Mouse (Mus musculus): Measurements from ENCODE around the gene Tsc22d1. TPM values are rescaled to one million over a fixed set of nuclear protein-coding genes. Genes with fewer than 3 reads are reported as not detected.

Tsc22d1 gene
- total RNA-seq (2014; fragmentation: Nextera tagmentation), result 75.8 and 78.0 TPM in 2 replicates
- total RNA-seq (2017), result 104 and 116 TPM in 2 replicates

DNA sequence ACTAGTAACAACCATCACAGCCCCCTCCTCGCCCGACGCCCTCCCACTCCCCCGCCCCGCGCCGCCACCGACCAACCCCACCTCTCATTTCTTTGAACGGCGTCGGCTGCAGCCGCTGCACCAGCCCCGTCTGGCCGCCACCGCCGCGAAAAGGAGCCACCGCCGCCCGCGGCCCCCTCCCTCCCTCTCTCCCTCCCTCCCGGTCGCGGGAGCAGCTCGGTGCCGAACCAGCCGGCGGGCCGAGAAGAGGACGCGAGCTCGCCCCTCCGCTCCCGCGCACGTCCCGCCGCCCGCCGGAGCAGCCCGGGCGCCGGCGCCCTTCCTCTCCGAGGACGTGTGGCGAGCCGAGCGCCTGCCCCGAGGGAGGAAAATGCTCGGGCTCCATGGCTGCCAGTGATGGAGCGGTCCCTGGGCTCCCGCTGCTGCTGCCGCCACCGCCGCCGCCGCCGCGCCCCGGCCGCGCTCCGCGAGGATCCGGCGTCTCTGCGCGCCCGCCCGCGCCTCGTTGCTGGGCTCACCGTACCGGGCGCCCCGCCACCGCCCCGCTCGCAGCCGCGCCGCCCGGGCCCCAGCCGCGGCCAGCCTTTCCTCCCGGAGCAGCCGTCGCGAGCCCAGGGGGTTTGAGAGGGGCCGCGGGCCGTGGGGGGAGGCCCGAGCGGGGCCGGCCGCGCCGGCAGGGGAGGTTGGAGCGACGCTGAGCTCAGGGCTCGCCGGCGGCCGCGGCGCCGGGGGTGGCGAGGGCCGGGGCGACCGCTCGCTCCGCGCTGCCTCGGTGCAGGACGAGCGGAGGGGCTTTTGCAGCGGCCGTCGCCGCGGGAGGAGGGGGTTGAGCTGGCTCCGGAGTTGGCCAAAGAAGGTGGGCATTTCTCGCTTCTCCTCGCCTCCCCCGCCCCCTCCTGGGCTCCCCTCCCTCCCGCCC, at the start of gene Tsc22d1:
Tsc22d1 (plus strand) TSS at position 100 of the 919 bp plus-strand sequence.
- no peak for ATAC-seq (replicated peaks; ENCODE audit: low FRiP score, low TSS enrichment, poor library complexity, severe bottlenecking)

DNA sequence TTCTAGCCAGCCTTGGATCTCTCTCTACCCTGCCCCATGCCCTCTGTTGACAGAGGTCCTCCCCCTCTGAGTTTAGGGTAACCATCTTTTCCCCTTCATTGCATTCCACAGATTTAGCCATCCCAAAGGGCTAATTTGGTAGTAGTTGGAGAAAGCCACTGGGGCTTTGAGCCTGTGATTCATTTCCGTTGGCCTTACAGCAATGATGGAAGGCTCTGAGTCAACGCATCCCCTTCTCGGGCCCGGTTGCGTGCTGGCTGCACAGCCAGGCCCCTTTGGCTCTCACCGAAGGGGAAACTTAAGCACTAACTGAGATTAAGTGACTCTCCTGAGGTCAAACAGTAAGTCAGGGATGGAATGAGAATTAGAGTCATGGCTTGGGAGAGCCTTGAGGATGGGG, 41.1 kb upstream of the Tsc22d1 start:
- ATAC-seq (replicated peaks; ENCODE audit: low FRiP score, low TSS enrichment, poor library complexity, severe bottlenecking), result no peak

DNA sequence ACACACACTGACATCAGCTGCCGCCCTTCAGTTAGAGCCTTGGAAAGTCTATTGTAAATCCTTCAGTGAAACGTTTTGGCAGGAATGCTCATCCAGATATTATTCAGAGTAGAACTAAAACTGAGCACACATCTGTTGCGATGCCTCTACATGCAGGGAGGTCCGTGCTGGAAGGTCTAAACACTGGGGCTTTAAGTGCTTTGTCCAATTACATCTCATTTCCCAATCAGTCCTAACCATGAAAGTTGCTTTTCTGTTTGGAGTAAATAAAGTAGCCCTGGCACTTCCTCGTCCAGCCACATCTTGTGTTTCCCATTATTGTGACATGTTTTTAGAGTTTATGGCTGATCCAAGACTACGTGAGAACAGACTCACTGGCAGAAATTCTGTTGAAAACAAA, 40.2 kb upstream of the Tsc22d1 start:
- no peak for ATAC-seq (replicated peaks; ENCODE audit: low FRiP score, low TSS enrichment, poor library complexity, severe bottlenecking)

DNA sequence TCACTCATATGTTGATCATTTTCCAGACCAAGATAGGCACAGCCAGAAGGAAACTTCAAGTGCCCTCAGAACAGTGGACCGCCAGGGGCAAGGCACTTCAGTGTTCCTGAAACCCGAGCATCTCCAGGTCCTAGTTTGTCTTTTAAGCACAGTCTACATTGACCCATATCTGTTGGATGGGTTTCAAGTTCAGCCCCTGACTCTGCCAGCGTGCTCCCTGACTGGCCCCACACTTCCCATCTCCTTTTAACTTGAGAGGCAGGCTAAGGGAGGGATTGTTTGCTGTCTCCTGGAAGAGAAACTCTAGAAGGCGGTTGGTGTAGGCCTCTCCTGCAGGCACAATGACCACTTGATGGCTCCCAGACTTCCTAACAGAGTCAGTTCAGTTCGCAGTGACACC, 38.2 kb upstream of the Tsc22d1 start:
- no peak for ATAC-seq (replicated peaks; ENCODE audit: low FRiP score, low TSS enrichment, poor library complexity, severe bottlenecking)

DNA sequence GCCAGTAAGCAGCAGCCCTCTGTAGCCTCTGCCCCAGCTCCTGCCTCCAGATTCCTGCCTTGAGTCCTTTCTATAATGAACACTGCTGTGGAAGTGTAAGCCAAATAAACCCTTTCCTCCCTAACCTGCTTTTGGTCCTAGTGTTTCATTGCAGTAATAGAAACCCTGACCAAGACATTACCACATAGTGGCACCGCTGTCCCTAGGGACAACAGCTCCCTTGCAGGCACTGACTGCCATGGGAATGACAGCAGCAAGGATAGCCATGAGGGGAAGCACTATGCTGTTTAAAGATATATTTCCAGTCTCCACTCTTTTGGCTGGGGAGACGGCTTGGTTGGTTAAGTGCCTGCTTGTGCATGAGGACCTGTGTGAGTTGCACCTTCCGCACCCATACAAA, 35.4 kb upstream of the Tsc22d1 start:
- ATAC-seq (replicated peaks; ENCODE audit: low FRiP score, low TSS enrichment, poor library complexity, severe bottlenecking), result no peak

DNA sequence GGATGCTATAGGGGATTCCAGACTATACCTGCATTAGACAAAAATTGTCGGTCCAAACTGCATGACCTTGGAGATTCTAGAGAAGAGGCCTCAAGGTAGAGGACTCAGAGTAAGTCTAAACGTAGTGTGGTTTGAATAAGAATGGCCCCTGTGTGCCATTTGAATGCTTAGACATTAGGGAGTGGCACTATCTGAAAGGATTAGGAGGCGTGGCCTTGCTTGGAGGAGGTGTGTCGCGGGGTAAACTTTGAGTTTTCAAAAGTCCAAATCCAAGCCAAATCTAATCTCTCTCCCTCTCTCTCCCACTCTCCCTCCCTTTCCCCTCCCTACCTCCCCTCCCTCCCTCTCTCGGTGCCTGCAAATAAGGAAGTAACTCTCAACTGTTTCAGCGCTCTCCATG, 26.7 kb upstream of the Tsc22d1 start:
- no peak for ATAC-seq (replicated peaks; ENCODE audit: low FRiP score, low TSS enrichment, poor library complexity, severe bottlenecking)

DNA sequence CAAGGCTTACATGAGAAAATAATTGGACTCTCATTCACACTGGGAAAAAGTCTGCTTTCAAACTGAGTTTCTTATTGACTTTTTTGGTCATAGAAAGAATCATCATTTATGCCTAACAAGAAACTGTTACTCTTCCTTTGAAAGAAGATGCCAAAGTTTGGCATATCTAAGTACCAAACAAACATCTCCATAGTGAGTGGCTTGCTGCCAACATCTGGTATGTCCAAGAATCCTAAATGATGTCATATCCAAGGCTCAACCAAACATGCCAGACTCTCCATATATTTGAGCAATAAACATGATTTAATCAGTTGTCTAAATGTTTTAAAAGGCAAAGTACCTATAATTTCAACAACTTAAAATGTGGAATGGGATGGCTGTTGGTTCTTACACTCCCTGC, 16.5 kb upstream of the Tsc22d1 start:
- no peak for ATAC-seq (replicated peaks; ENCODE audit: low FRiP score, low TSS enrichment, poor library complexity, severe bottlenecking)

DNA sequence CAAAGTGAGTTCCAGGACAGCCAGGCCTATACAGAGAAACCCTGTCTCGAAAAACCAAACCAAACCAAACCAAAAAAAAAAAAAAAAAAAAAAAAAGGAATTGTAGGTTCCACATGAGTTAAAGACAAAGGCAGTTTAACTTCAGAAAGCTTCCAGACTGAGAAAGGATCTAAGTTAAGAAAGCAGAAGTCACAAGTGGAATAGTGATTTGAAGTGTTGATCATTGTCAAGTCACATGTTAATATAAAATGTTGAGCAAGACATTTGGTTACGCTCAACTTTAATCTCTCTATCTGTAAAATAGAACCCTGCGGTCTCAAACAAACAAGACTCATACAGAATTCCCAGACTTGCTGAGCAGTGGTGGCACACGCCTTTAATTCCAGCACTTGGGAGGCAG, 12.2 kb upstream of the Tsc22d1 start:
- no peak for ATAC-seq (replicated peaks; ENCODE audit: low FRiP score, low TSS enrichment, poor library complexity, severe bottlenecking)

DNA sequence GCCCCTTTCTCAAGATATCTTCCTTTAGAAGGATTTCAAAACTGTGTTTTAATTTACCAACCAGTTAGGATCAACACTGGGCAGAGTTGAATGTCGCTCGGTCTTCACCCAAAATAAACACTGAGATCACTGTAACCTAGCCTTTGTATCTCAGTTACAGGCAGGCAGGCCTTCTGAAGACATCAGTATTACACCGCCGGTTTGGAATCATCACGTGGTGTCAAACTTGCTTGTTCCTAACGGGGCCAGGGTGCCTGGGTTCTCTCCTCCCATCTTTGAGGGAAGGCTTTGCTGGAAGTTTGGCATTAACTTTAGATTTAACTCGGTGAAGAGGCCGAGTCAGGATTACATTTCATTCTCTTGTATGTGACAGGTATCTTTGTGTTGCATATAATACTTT, 5.7 kb upstream of the Tsc22d1 start:
- no peak for ATAC-seq (replicated peaks; ENCODE audit: low FRiP score, low TSS enrichment, poor library complexity, severe bottlenecking)

DNA sequence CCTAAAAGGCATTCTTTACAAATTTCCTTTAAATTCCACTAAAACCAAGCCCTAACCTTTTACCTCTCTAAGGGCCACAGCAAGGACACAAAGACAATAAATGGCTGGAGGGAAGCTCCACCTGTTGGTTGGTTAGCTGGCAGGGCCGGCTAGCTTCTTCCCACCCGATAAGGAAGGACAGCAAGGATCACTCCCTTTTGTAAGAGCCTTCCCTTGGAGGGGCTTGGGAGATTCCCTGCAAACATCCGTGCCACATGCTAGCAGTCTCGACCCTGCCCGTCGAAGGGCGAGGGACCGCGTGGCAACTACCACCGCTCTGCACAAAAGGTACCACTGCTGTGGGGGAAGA, 1.0 kb upstream of the Tsc22d1 start:
- peak; percentile 25; the same call in 1 of the 2 replicates for ATAC-seq (replicated peaks; ENCODE audit: low FRiP score, low TSS enrichment, poor library complexity, severe bottlenecking)

DNA sequence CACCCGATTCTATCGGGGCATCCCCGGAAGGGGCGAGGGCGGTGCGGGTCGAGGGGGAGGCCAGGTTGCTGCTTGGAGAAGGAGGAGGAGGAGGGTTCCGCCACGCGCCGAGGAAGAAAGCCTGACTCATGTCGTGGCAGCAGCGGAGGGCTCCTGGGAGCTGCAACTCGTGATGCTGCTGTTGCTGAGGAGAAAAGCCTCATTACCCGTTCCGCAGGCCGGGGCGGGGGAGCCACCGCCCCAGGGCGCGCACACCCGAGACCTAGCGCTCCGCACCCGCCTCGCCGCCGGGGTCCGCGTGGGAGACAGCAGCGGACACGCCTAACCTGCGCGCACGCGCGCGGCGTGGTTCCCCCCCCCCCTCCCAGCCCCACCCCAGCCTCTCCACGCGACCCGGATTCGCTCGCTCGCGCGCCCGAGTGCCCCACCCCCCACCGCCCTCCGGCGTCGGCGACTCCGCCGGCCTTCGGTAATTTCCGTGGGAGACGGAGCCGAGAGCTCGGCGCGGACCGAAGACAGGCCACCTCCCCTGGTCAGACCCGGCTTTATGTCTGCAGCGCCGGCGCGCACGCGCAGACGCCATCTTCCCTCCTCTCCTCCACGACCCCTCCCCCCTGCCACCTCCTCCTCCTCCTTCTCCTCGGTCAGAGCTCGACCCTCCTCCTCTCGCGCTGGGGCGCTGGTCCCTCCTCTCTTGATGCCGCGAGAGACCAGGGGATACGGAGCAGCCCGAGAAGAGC, 469 bp upstream of the Tsc22d1 start:
- ATAC-seq (replicated peaks; ENCODE audit: low FRiP score, low TSS enrichment, poor library complexity, severe bottlenecking), result peak; percentile 70

DNA sequence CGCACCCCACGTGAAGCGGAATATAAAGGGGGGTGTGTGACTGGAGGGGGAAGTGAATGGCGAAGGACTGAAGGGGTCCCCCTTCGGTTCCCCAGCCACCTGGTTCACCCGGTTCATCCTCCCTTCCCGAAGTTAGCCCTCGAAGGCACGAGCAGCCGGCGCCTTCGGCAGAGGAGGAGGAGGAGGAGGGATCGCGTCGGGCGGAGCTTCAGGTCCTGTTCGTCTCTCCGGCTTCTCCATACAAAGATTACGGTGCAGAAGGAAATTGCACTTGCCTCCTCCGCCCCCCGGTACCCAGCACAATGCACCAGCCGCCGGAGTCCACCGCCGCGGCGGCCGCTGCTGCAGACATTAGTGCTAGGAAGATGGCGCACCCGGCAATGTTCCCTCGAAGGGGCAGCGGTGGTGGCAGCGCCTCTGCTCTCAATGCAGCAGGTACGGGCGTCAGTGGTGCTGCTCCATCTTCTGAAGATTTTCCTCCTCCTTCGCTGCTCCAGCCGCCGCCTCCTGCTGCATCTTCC, 1.1 kb downstream of the Tsc22d1 start:
- ATAC-seq (replicated peaks; ENCODE audit: low FRiP score, low TSS enrichment, poor library complexity, severe bottlenecking), result peak; percentile 25; the same call in 1 of the 2 replicates

DNA sequence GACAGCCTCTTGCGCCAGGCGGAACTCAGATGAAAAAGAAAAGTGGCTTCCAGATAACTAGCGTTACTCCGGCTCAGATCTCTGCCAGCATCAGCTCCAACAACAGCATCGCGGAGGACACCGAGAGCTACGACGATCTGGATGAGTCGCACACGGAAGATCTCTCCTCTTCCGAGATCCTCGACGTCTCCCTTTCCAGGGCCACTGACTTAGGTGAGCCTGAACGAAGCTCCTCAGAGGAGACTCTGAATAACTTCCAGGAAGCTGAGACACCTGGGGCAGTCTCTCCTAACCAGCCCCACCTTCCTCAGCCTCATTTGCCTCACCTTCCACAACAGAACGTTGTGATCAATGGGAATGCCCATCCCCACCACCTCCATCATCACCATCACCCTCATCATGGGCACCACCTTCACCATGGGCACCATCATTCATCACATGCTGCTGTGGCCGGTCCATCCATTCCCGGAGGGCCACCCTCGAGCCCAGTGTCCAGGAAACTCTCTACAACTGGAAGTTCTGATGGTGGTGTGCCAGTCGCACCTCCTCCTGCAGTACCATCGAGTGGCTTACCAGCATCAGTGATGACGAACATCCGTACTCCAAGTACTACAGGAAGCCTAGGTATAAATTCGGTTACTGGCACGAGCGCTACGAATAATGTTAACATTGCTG, 1.7 kb downstream of the Tsc22d1 start:
- ATAC-seq (replicated peaks; ENCODE audit: low FRiP score, low TSS enrichment, poor library complexity, severe bottlenecking), result no peak

DNA sequence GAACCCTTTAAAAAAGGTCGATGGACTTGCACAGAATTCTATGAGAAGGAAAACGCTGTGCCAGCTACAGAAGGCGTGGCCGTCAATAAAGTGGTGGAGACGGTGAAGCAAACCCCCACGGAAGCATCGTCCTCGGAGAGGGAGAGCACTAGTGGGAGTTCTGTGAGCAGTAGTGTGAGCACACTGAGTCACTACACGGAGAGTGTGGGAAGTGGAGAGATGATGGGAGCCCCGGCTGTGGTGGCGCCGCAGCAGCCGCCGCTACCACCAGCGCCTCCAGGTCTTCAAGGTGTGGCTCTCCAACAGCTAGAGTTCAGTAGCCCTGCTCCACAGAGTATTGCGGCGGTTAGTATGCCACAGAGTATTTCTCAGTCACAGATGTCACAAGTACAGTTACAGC, 2.6 kb downstream of the Tsc22d1 start:
- ATAC-seq (replicated peaks; ENCODE audit: low FRiP score, low TSS enrichment, poor library complexity, severe bottlenecking), result no peak

DNA sequence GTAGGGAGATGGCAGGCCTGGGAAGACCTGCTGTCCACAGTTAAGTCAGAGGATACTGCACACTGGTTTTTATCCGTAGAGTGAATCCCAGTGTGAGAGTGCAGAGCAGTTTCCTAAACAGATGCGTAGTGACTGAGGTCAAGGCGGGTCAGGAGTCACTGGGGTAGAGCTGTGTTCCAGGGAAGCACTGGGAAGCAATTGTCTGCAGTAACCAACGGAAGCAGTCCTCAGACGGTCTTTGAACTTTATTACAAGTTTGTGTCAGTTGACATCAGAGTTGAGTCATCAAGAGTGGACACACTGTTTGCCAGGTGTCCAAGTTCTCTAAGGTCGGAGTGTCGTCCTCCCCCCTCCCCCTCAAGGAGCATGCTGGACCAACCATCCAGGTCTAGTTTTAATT, 6.0 kb downstream of the Tsc22d1 start:
- no peak for ATAC-seq (replicated peaks; ENCODE audit: low FRiP score, low TSS enrichment, poor library complexity, severe bottlenecking)

DNA sequence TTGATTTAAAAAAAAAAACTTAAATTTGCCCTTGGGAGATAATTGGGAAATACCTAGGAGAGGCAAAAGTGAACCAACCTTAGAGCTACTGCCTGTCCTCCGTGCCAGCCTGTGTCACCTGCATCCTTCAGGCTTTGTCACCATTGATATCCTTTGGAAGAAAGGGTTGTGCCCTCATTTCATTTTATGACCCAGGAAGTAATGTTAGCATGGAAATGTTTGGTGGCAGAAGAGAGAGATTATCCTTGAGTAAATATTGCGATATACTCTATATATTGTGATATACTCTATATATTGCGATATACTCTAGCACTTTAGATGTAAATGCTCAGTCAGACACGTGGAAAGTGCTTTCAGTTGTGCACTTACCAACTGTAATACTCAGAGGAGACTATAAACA, 6.4 kb downstream of the Tsc22d1 start:
- no peak for ATAC-seq (replicated peaks; ENCODE audit: low FRiP score, low TSS enrichment, poor library complexity, severe bottlenecking)

DNA sequence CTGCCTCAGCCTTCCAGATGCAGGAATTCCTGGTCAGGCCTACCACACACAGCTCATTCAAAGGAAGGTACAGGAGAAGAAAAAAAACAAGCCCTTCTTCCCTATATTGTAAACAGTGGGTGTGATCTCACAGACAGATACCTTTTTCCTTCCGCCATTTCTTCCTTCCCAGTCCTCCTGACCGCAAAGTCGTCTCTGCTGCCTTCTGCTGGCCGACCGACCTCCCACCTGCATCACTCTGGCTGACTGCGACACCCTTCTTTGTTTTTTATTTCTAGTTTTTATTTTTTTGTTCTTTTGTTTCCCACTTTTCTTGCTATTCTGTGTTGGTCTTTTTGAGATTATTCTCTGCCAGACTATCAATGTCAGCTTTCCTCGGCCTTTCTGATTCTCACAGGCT, 10.7 kb downstream of the Tsc22d1 start:
- ATAC-seq (replicated peaks; ENCODE audit: low FRiP score, low TSS enrichment, poor library complexity, severe bottlenecking), result no peak

DNA sequence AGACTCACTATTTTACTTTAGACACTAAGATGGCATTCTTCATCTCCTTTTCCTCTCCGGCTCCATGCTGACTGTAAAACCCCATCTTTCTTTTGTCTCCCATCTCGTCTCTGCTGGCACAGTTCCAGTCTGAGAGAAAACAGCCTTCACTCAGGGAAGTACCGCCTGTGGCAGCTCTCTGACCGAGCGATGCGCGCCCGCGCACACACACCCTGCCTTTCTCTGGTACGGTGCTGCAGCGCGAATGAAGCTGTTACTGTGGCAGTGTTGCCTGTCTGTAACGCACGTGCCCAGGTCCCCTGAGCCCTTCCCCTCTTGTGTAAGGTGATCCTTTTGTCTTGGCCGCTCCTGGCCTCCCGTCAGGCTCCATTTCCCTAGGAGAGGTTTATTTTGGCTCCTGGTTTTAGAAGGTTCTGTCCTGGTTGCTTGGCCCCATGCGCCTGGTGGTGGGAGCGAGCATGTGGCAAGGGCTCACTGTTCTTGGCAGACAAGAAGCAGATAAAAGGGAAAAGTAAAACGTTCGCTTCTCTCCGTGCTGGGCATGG, 11.3 kb downstream of the Tsc22d1 start:
- ATAC-seq (replicated peaks; ENCODE audit: low FRiP score, low TSS enrichment, poor library complexity, severe bottlenecking), result no peak

DNA sequence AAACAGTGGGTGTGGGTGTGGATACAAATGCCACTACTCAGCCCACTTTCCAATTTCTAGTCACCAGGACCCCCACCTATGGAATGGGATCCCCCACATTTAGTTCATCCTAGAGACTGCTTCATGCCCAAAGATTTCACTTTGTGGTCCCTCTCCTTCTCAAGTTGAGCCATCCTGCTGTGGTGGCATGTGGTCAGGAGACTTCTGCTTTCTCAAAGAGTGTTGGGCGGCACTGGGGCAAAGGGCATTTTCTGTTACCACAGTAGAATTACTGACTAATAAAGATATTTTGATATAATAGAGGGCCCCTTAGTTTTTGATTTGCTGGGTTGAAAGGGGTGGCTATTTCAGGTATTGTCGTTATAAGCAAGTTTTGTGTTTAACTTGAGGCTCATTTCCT, 14.1 kb downstream of the Tsc22d1 start:
- ATAC-seq (replicated peaks; ENCODE audit: low FRiP score, low TSS enrichment, poor library complexity, severe bottlenecking), result no peak

DNA sequence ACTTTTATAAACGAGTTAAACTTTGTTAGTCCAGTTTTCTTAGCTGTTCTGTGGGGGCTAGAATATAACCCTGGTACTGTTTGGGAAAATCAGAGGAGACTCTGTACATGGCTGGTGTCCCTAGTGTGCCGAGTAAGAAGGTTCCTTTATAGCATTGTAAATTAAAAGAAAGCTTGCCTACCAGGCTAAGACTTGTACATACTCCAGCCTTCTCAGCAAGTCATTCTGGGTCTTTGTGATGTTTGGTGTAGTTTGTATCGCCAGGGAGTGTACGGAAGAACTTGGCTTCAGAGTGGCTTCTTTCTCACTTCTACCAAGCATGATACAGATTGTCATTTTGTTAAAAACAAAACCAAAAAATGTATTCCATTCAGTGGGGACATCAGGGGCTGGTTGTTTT, 17.2 kb downstream of the Tsc22d1 start:
- ATAC-seq (replicated peaks; ENCODE audit: low FRiP score, low TSS enrichment, poor library complexity, severe bottlenecking), result no peak

Measured in megakaryocyte-erythroid progenitor cell, adult 5-6 weeks (primary cell).